Mouse (Mus musculus) myocyte (in vitro differentiated cells): ENCODE results near the gene Gm10837. TPM values are rescaled to one million over a fixed set of nuclear protein-coding genes. Genes with fewer than 3 reads are reported as not detected.

Experiments used
- H3K27me3 ChIP-seq: one replicate; pipeline ENCODE4 v1.6.1; 2011; ENCODE audit not compliant: control insufficient read depth, insufficient read depth, insufficient read length
- H3K36me3 ChIP-seq: one replicate; pipeline ENCODE4 v1.6.1; 2011; ENCODE audit not compliant: control insufficient read depth, insufficient read depth
- H3K4me2 ChIP-seq: one replicate; pipeline ENCODE4 v1.6.1; 2011; ENCODE audit warnings: low read depth, control low read depth
- H3K4me3 ChIP-seq: one replicate; pipeline ENCODE4 v1.5.1; 2011; ENCODE audit warnings: mild to moderate bottlenecking, control low read depth, moderate library complexity
- H3K79me2 ChIP-seq: one replicate; pipeline ENCODE4 v1.6.1; 2011; ENCODE audit not compliant: control insufficient read depth, insufficient read depth
- H3ac ChIP-seq: one replicate; pipeline ENCODE4 v1.6.1; 2011; ENCODE audit not compliant: control insufficient read depth, insufficient read length
- CEBPB ChIP-seq: IDR thresholded peaks from 2 replicates; pipeline ENCODE4 v1.6.1; 2011; ENCODE audit warnings: mild to moderate bottlenecking, moderate library complexity; ENCODE audit not compliant: poor library complexity, insufficient read depth, severe bottlenecking
- E2F4 ChIP-seq: IDR thresholded peaks from one replicate; pipeline ENCODE4 v1.6.1; 2011; ENCODE audit warnings: mild to moderate bottlenecking, control low read depth, moderate library complexity; ENCODE audit not compliant: insufficient read depth
- MAX ChIP-seq: IDR thresholded peaks from one replicate; pipeline ENCODE4 v1.6.1; 2011; ENCODE audit warnings: low read depth, mild to moderate bottlenecking, control low read depth
- MYOD1 ChIP-seq, 3 experiments: IDR thresholded peaks; one replicate each; pipeline ENCODE4 v1.6.1; 2011; ENCODE audit warnings: control low read depth in 2 of 3, low read depth in 2 of 3, mild to moderate bottlenecking in 2 of 3, moderate library complexity in 1 of 3; ENCODE audit not compliant: insufficient read length in 2 of 3, control insufficient read depth in 1 of 3
- MYOG ChIP-seq, 3 experiments: IDR thresholded peaks; one replicate each; pipeline ENCODE4 v1.6.1; 2011; ENCODE audit warnings: control low read depth in 2 of 3, low read depth in 2 of 3, mild to moderate bottlenecking in 2 of 3; ENCODE audit not compliant: insufficient read length in 2 of 3, control insufficient read depth in 1 of 3, insufficient read depth in 1 of 3
- POLR2A ChIP-seq: IDR thresholded peaks from one replicate; pipeline ENCODE4 v1.6.1; 2011; ENCODE audit warnings: low read depth, mild to moderate bottlenecking, control low read depth, moderate library complexity; ENCODE audit not compliant: insufficient read length
- POLR2AphosphoS2 ChIP-seq: IDR thresholded peaks from one replicate; pipeline ENCODE4 v1.6.1; 2011; ENCODE audit warnings: low read depth, control low read depth; ENCODE audit not compliant: insufficient read length
- REST ChIP-seq: IDR thresholded peaks from one replicate; pipeline ENCODE4 v1.6.1; 2011; ENCODE audit warnings: mild to moderate bottlenecking, control low read depth, moderate library complexity; ENCODE audit not compliant: insufficient read depth, insufficient read length
- SRF ChIP-seq: IDR thresholded peaks from one replicate; pipeline ENCODE4 v1.6.1; 2011; ENCODE audit warnings: low read depth; ENCODE audit not compliant: control insufficient read depth, insufficient read length
- TCF12 ChIP-seq: IDR thresholded peaks from one replicate; pipeline ENCODE4 v1.6.1; 2011; ENCODE audit warnings: mild to moderate bottlenecking, control low read depth; ENCODE audit not compliant: poor library complexity, insufficient read depth, severe bottlenecking
- TCF3 ChIP-seq: IDR thresholded peaks from one replicate; pipeline ENCODE4 v1.6.1; 2011; ENCODE audit warnings: low read depth, control low read depth; ENCODE audit not compliant: insufficient read length
- USF1 ChIP-seq: IDR thresholded peaks from one replicate; pipeline ENCODE4 v1.6.1; 2011; ENCODE audit warnings: low read depth, mild to moderate bottlenecking, control low read depth, moderate library complexity
- polyA plus RNA-seq: library from polyadenylated mRNA; unstranded; fragments of >200 nt; fragmentation: generic; extraction: Trizol; gene quantifications from one replicate; pipeline ENCODE4 v1.2.1, GENCODE M21; 2012; ENCODE audit warnings: missing spikeins

Gene Gm10837
- polyA plus RNA-seq, 1 experiment: not detected

DNA sequence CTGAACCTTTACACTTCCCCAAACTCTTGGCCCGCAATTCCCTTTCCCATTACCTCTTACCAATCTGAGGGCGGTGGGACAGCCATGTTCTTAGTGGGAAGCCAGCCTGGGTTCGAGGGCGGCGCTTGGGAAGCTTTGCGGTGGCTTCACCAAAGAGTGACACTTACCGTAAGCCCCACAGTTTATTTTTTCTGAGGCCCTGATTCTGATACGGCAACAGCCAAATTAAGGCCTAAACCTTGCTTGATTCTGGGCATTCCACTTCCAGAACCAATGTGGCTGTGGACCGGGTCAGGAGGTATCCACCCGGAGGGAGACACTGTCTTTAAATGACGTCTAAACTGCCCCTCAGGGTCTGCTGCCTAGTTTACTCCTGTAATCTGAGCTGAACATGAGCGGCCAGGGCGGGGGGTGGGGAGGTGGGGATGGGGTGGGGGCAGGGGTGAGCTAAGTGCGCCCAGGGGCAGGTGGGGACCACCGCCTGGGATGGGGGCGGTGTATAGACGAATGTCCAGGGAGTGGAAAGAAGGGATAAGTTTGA lies 17.1 kb upstream of the Gm10837 start:
- Histone ChIP-seq H3K79me2 (peaks cover 7% of the 10 kb centered on the region), H3ac (no peak overlapping the region), H3K27me3 (peaks cover 36% of the 10 kb centered on the region), H3K36me3 (no peaks in the 10 kb centered on the region), H3K4me2 (no peak overlapping the region), H3K4me3 (peak overlapping the region; percentile 26)
- TF ChIP-seq CEBPB (no peak), E2F4 (no peak), TCF3 (no peak), MYOG (IDR thresholded peaks at IDR 0.05; ENCODE audit: control insufficient read depth in 1 of 3, insufficient read depth in 1 of 3, insufficient read length in 2 of 3, low read depth in 2 of 3) (no peak), POLR2AphosphoS2 (no peak), TCF12 (no peak), USF1 (no peak), SRF (no peak), REST (no peak), MAX (no peak), POLR2A (no peak), MYOD1 (IDR thresholded peaks at IDR 0.05; ENCODE audit: control insufficient read depth in 1 of 3, insufficient read length in 2 of 3, low read depth in 2 of 3) (no peak)

DNA sequence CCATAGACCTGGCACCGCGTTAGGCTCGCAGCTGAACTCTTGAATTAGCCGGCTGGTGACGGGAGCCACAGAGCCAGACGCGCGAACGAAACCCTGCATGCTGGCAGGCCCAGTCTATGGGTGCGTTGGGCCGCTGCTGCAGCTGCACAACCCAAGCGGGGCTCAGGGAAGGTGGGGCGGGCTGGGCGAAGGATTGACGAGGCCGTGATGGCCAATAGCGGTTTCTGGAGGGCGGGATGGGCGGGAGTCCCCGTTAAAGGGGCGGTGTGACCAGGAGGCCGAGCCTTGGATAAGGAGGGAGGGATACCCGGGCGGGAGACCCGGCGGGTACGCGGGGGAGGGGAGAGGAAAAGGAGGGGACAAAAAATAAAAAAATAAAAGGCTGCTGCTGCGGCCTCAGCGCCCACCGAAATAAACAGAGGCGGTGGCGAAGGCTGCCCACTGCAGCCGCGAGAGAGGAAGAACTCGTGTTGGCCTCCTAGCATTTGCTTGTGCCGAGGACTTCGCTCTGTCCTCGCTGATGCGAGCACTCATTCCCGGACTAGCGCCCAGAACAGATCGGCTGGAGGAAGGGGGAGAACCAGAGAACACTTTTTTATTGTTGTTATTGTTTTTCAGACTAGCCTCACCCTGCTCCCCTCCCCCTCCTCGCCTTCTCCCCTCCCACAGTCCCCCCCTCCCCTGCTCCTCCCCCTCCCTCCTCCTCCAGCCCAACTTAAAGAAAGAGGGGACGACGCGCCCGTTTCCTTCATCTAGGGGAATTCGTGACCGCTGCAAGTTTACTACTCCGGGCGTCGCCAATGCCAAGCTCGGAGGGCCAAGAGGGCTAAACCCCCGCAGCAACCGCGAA lies 16.1 kb upstream of the Gm10837 start:
- Histone ChIP-seq H3K4me3 (peak overlapping the region; percentile 26), H3K4me2 (peak overlapping the region; percentile 73)
- TF ChIP-seq CEBPB (no peak), POLR2A (peak; percentile 59), TCF12 (no peak), MYOD1 (IDR thresholded peaks at IDR 0.05; ENCODE audit: control insufficient read depth in 1 of 3, insufficient read length in 2 of 3, low read depth in 2 of 3) (peak in 1 of 3 experiments; percentile 5), MYOG (IDR thresholded peaks at IDR 0.05; ENCODE audit: control insufficient read depth in 1 of 3, insufficient read depth in 1 of 3, insufficient read length in 2 of 3, low read depth in 2 of 3) (peak in 1 of 3 experiments; percentile 16), MAX (no peak), POLR2AphosphoS2 (peak; percentile 40), USF1 (no peak), SRF (no peak), REST (no peak), TCF3 (no peak), E2F4 (no peak)

GRCm38 (mm10) chr14:122474891-122475556 lies 15.4 kb upstream of the Gm10837 start, which contains the start of gene Zic2:
Zic2 (plus strand) TSS chr14:122475435.
- Histone ChIP-seq H3K27me3 (peaks cover 32% of the 10 kb centered on the region), H3K79me2 (peaks cover 7% of the 10 kb centered on the region), H3K4me2 (peak within 1 kb of the TSS; percentile 73), H3ac (peak within 1 kb of the TSS; percentile 68), H3K36me3 (no peaks in the 10 kb centered on the region), H3K4me3 (peak within 1 kb of the TSS; percentile 26)
- TF ChIP-seq TCF12 (no peak), E2F4 (no peak), POLR2AphosphoS2 (peak; percentile 20), MYOG (IDR thresholded peaks at IDR 0.05; ENCODE audit: control insufficient read depth in 1 of 3, insufficient read depth in 1 of 3, insufficient read length in 2 of 3, low read depth in 2 of 3) (no peak), POLR2A (peak; percentile 52), TCF3 (no peak), MYOD1 (IDR thresholded peaks at IDR 0.05; ENCODE audit: control insufficient read depth in 1 of 3, insufficient read length in 2 of 3, low read depth in 2 of 3) (peak in 1 of 3 experiments; percentile 9)

More for the DNA sequence above, 16.1 kb upstream of the Gm10837 start:
- H3K36me3 ChIP-seq: no peaks in the 10 kb centered on the region
- H3K27me3 ChIP-seq: peaks cover 35% of the 10 kb centered on the region
- peak overlapping the region; percentile 68 for H3ac ChIP-seq
- H3K79me2 ChIP-seq: peaks cover 7% of the 10 kb centered on the region

- peaks cover 32% of the 10 kb centered on the region for H3K27me3 ChIP-seq
- H3ac ChIP-seq: peak overlapping the region; percentile 68
- H3K36me3 ChIP-seq: no peaks in the 10 kb centered on the region
- TF ChIP-seq REST: no peak
- no peak for TF ChIP-seq POLR2A
- TF ChIP-seq CEBPB: no peak
- no peak for TF ChIP-seq MYOG (IDR thresholded peaks at IDR 0.05; ENCODE audit: control insufficient read depth in 1 of 3, insufficient read depth in 1 of 3, insufficient read length in 2 of 3, low read depth in 2 of 3)
- no peak for TF ChIP-seq TCF3
- no peak for TF ChIP-seq MAX
- no peak for TF ChIP-seq E2F4
- no peak for TF ChIP-seq USF1
- no peak for TF ChIP-seq POLR2AphosphoS2
- no peak for TF ChIP-seq SRF
- no peak for TF ChIP-seq MYOD1 (IDR thresholded peaks at IDR 0.05; ENCODE audit: control insufficient read depth in 1 of 3, insufficient read length in 2 of 3, low read depth in 2 of 3)
- peak overlapping the region; percentile 64 for H3K4me2 ChIP-seq
- peak overlapping the region; percentile 26 for H3K4me3 ChIP-seq
- peaks cover 7% of the 10 kb centered on the region for H3K79me2 ChIP-seq
Observed at GRCm38 (mm10) chr14:122475557-122476040, 14.8 kb upstream of the Gm10837 start.
